In the genomic region with DNA sequence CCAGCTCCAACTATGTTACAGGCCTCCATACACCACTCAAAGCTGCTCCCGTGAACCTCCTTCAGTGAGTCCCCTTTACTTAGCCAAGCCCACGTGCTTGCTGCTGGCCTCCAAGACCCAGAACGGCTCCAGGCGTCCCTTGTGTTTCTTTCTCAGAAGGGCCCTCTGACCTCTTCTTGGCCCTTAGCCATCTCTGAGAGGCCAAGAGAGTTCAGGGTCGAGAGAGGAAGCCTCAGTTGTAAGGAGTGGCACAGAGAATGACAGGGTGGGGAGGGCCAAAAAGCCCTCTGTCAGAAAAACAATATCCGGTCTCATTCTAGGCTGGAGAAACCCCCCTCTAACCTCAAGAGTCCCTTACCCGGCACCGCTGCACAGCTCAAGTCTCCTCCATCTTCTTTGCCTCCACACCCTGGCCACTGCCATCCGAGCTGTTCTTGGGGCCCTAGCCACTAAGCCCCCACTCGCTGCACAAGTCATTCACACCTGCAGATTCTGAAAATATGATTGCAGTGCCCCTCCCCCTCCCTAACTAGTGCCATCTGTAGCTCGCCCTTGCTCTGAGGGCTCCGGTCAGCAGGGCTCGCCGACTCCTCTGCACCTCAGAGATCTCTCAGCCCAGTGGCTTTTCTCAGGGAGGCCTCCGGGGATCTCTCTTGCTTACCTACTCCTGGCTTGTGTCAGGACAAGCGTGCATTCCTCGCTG, we compare ENCODE assay signal across 16 mouse cellular contexts.
DNase-seq lines count a peak whose midpoint lies in the region; ATAC-seq lines count a peak whose summit lies in the region.
"Had no signal": no experiment of that assay in that cellular context is flagged by ENCODE, and none has a peak within 500 bp of the region (broad histone marks: within the 10 kb centered on the region; RNA-seq: fewer than 3 reads in every experiment).

No protein-coding gene starts in this region.

- H3K27ac ChIP-seq in forebrain, embryonic 10.5 days = peak overlapping the region; percentile 20
- H3K27ac ChIP-seq in forebrain, embryonic 14.5 days (ENCODE audit: low read depth, low read length) = no peak overlapping the region
- H3K27ac ChIP-seq in forebrain, embryonic 11.5 days (ENCODE audit: low read depth, low read length) = no peak overlapping the region
- H3K27ac ChIP-seq: heart, adult 2 months; hindbrain, postnatal 0 days; lung, embryonic 15.5 days; midbrain, embryonic 12.5 days had no signal

- H3K9ac ChIP-seq in forebrain, embryonic 14.5 days (ENCODE audit: low read length) = no peak overlapping the region
- no peak overlapping the region for H3K9ac ChIP-seq in forebrain, embryonic 11.5 days (ENCODE audit: low read length)
- H3K9ac ChIP-seq: lung, embryonic 15.5 days; midbrain, embryonic 12.5 days had no signal

- H3K4me3 ChIP-seq in forebrain, embryonic 10.5 days = no peak overlapping the region
- no peak overlapping the region for H3K4me3 ChIP-seq in forebrain, embryonic 14.5 days (ENCODE audit: low read depth, low read length)
- no peak overlapping the region for H3K4me3 ChIP-seq in forebrain, embryonic 11.5 days (ENCODE audit: low read depth, low read length)
- H3K4me3 ChIP-seq: erythroblast, embryonic 14.5 days; heart, adult 2 months; lung, embryonic 15.5 days; midbrain, embryonic 12.5 days had no signal

- WGBS in forebrain, embryonic 10.5 days = 51% methylated on average over 17 of the region's 17 CpGs
- WGBS in forebrain, embryonic 14.5 days = 67% methylated on average over 17 of the region's 17 CpGs
- WGBS in forebrain, embryonic 11.5 days = 63% methylated on average over 17 of the region's 17 CpGs

- H3K9me3 ChIP-seq in forebrain, embryonic 10.5 days = no peaks in the 10 kb centered on the region
- no peaks in the 10 kb centered on the region for H3K9me3 ChIP-seq in forebrain, embryonic 14.5 days (replicated peaks; ENCODE audit: control insufficient read depth, low read length)
- no peaks in the 10 kb centered on the region for H3K9me3 ChIP-seq in forebrain, embryonic 11.5 days (ENCODE audit: control insufficient read depth, low read length)
- H3K9me3 ChIP-seq: lung, embryonic 15.5 days; midbrain, embryonic 12.5 days had no signal

- H3K27me3 ChIP-seq in forebrain, embryonic 10.5 days (ENCODE audit: poor library complexity, severe bottlenecking) = peaks cover 36% of the 10 kb centered on the region
- no peaks in the 10 kb centered on the region for H3K27me3 ChIP-seq in forebrain, embryonic 14.5 days (replicated peaks; ENCODE audit: control insufficient read depth, insufficient read depth, low read length)
- no peaks in the 10 kb centered on the region for H3K27me3 ChIP-seq in forebrain, embryonic 11.5 days (ENCODE audit: control insufficient read depth, insufficient read depth, low read length)
- H3K27me3 ChIP-seq: lung, embryonic 15.5 days had no signal

- peaks cover 72% of the 10 kb centered on the region for H3K4me1 ChIP-seq in forebrain, embryonic 10.5 days
- H3K4me1 ChIP-seq in forebrain, embryonic 14.5 days (ENCODE audit: control insufficient read depth, insufficient read depth, low read length) = peaks cover 19% of the 10 kb centered on the region
- H3K4me1 ChIP-seq in forebrain, embryonic 11.5 days (replicated peaks; ENCODE audit: control insufficient read depth, insufficient read depth, low read length) = peaks cover 14% of the 10 kb centered on the region; the same call in 1 of the 2 replicates
- H3K4me1 ChIP-seq: lung, embryonic 15.5 days had no signal

- no peaks in the 10 kb centered on the region for H3K36me3 ChIP-seq in forebrain, embryonic 10.5 days (replicated peaks)
- H3K36me3 ChIP-seq in forebrain, embryonic 14.5 days (ENCODE audit: control insufficient read depth, insufficient read depth, low read length) = no peaks in the 10 kb centered on the region
- no peaks in the 10 kb centered on the region for H3K36me3 ChIP-seq in forebrain, embryonic 11.5 days (ENCODE audit: control insufficient read depth, insufficient read depth, low read length)
- H3K36me3 ChIP-seq: lung, embryonic 15.5 days; midbrain, embryonic 12.5 days had no signal

- no peak for DNase-seq in forebrain, embryonic 10.5 days (ENCODE audit: extremely low spot score, low spot score)
- DNase-seq in forebrain, embryonic 14.5 days (ENCODE audit: low spot score) = no peak
- peak; percentile 60 for DNase-seq in retina, postnatal 1 day
- DNase-seq in retina, embryonic 14.5 days (ENCODE audit: low spot score) = no peak
- DNase-seq in kidney, postnatal 4 days = peak; percentile 28 to 35
- DNase-seq in right cerebral cortex, postnatal 25 days = no peak
- DNase-seq in forebrain, embryonic 11.5 days (ENCODE audit: low spot score) = no peak
- no peak for DNase-seq in adrenal gland, adult 8-10 months
- DNase-seq: B cell, adult 2 months; cerebellum, adult 18-20 months; heart, adult 2 months; heart, postnatal 14 days had no signal

- no peak overlapping the region for H3K4me2 ChIP-seq in forebrain, embryonic 14.5 days (ENCODE audit: low read length)
- no peak overlapping the region for H3K4me2 ChIP-seq in forebrain, embryonic 11.5 days (ENCODE audit: low read depth, low read length, severe bottlenecking)
- H3K4me2 ChIP-seq: lung, embryonic 15.5 days; midbrain, embryonic 12.5 days had no signal

- ATAC-seq in forebrain, embryonic 14.5 days = no peak
- ATAC-seq in forebrain, embryonic 11.5 days (replicated peaks; ENCODE audit: low FRiP score) = no peak
- ATAC-seq: hindbrain, postnatal 0 days had no signal

Comparison
In these comparisons a context has a peak if more than half of its experiments do, and no peak if none do; other contexts are left out.
1. DNase-seq: peak in retina, postnatal 1 day (single experiment) and kidney, postnatal 4 days (2 of 2); none in forebrain, embryonic 10.5 days (single experiment), forebrain, embryonic 14.5 days (single experiment), retina, embryonic 14.5 days (single experiment), right cerebral cortex, postnatal 25 days (single experiment), forebrain, embryonic 11.5 days (single experiment) and adrenal gland, adult 8-10 months (single experiment).